Mouse (Mus musculus): ENCODE data around the gene Gm10271. TPM values are rescaled to one million over a fixed set of nuclear protein-coding genes. Genes with fewer than 3 reads are reported as not detected.

Gm10271 gene
- polyA plus RNA-seq, 1 experiment from 2014 or later = not detected

- no peaks in the 10 kb centered on the region for H3K27me3 ChIP-seq (ENCODE audit: control insufficient read depth, insufficient read depth, low read length)
- no peak for ATAC-seq (ENCODE audit: low FRiP score)
- H3K9ac ChIP-seq (ENCODE audit: low read depth, low read length) = no peak overlapping the region
- no peak for DNase-seq (ENCODE audit: low spot score)
- H3K27ac ChIP-seq (ENCODE audit: low read depth, low read length) = no peak overlapping the region
- no peak overlapping the region for H3K4me3 ChIP-seq (ENCODE audit: low read depth, low read length)
- H3K4me1 ChIP-seq (replicated peaks; ENCODE audit: control insufficient read depth, insufficient read depth, low read length) = no peaks in the 10 kb centered on the region
- H3K36me3 ChIP-seq (ENCODE audit: control insufficient read depth, insufficient read depth, low read length) = 0 out of 2 replicates have a peak, but pooled peaks cover 1% of the 10 kb centered on the region
- 86% methylated on average over 13 of the region's 13 CpGs for WGBS
- no peak overlapping the region for H3K4me2 ChIP-seq (replicated peaks; ENCODE audit: low read depth, low read length)
- no peaks in the 10 kb centered on the region for H3K9me3 ChIP-seq (ENCODE audit: control insufficient read depth, low read length)
These were observed 40.0 kb downstream of the Gm10271 start for GRCm38 (mm10) chr10:116932418-116932817.

- H3K4me2 ChIP-seq (replicated peaks; ENCODE audit: low read depth, low read length) = no peak overlapping the region
- DNase-seq (ENCODE audit: low spot score) = no peak
- ATAC-seq (ENCODE audit: low FRiP score) = no peak
- H3K27me3 ChIP-seq (ENCODE audit: control insufficient read depth, insufficient read depth, low read length) = no peaks in the 10 kb centered on the region
- H3K27ac ChIP-seq (ENCODE audit: low read depth, low read length) = no peak overlapping the region
- 88% methylated on average over 15 of the region's 15 CpGs for WGBS
- no peak overlapping the region for H3K9ac ChIP-seq (ENCODE audit: low read depth, low read length)
- H3K4me1 ChIP-seq (replicated peaks; ENCODE audit: control insufficient read depth, insufficient read depth, low read length) = no peaks in the 10 kb centered on the region
- 0 out of 2 replicates have a peak, but pooled peaks cover 4% of the 10 kb centered on the region for H3K36me3 ChIP-seq (ENCODE audit: control insufficient read depth, insufficient read depth, low read length)
- no peaks in the 10 kb centered on the region for H3K9me3 ChIP-seq (ENCODE audit: control insufficient read depth, low read length)
- no peak overlapping the region for H3K4me3 ChIP-seq (ENCODE audit: low read depth, low read length)
These were observed 40.8 kb downstream of the Gm10271 start for GRCm38 (mm10) chr10:116931497-116932179.

- 0 out of 2 replicates have a peak, but pooled peaks cover 4% of the 10 kb centered on the region for H3K36me3 ChIP-seq (ENCODE audit: control insufficient read depth, insufficient read depth, low read length)
- H3K4me2 ChIP-seq (replicated peaks; ENCODE audit: low read depth, low read length) = no peak overlapping the region
- DNase-seq (ENCODE audit: low spot score) (no peak), ATAC-seq (ENCODE audit: low FRiP score) (no peak)
- H3K27ac ChIP-seq (ENCODE audit: low read depth, low read length) = no peak overlapping the region
- H3K4me3 ChIP-seq (ENCODE audit: low read depth, low read length) = no peak overlapping the region
- 83% methylated on average over 6 of the region's 7 CpGs for WGBS
- no peaks in the 10 kb centered on the region for H3K27me3 ChIP-seq (ENCODE audit: control insufficient read depth, insufficient read depth, low read length)
- H3K9ac ChIP-seq (ENCODE audit: low read depth, low read length) = no peak overlapping the region
- no peaks in the 10 kb centered on the region for H3K9me3 ChIP-seq (ENCODE audit: control insufficient read depth, low read length)
- no peaks in the 10 kb centered on the region for H3K4me1 ChIP-seq (replicated peaks; ENCODE audit: control insufficient read depth, insufficient read depth, low read length)
These were observed 41.5 kb downstream of the Gm10271 start for GRCm38 (mm10) chr10:116930936-116931335.

DNA sequence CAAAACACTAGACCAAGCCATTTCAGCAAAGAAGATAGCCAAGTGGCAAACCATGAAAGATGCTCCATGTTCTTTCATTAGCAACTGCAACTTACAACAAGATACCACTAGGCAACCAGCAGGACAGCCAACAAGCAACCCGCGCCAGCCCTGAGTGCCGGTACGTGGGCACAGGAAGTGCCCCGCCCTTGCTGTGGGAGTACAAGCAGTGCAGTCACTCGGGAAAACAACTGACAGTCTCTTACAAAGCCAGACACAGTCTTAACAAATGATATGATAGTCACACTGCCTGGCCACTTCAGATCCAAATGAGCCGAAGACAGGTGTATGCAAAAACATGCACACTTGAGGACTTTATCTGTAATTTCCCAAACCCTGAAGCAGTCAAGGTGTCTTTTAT lies 41.9 kb downstream of the Gm10271 start:
- 88% methylated on average over 7 of the region's 7 CpGs for WGBS
- H3K27ac ChIP-seq (ENCODE audit: low read depth, low read length) = no peak overlapping the region
- no peaks in the 10 kb centered on the region for H3K27me3 ChIP-seq (ENCODE audit: control insufficient read depth, insufficient read depth, low read length)
- no peak for ATAC-seq (ENCODE audit: low FRiP score)
- no peak overlapping the region for H3K9ac ChIP-seq (ENCODE audit: low read depth, low read length)
- no peaks in the 10 kb centered on the region for H3K9me3 ChIP-seq (ENCODE audit: control insufficient read depth, low read length)
- DNase-seq (ENCODE audit: low spot score) = no peak
- 0 out of 2 replicates have a peak, but pooled peaks cover 4% of the 10 kb centered on the region for H3K36me3 ChIP-seq (ENCODE audit: control insufficient read depth, insufficient read depth, low read length)
- no peak overlapping the region for H3K4me2 ChIP-seq (replicated peaks; ENCODE audit: low read depth, low read length)
- no peaks in the 10 kb centered on the region for H3K4me1 ChIP-seq (replicated peaks; ENCODE audit: control insufficient read depth, insufficient read depth, low read length)
- no peak overlapping the region for H3K4me3 ChIP-seq (ENCODE audit: low read depth, low read length)

GRCm38 (mm10) chr10:116928826-116929225 lies 43.6 kb downstream of the Gm10271 start:
- peaks cover 5% of the 10 kb centered on the region; the same call in 1 of the 2 replicates for H3K36me3 ChIP-seq (ENCODE audit: control insufficient read depth, insufficient read depth, low read length)
- ATAC-seq (ENCODE audit: low FRiP score) = no peak
- 89% methylated on average over 3 of the region's 3 CpGs for WGBS

GRCm38 (mm10) chr10:116926428-116927113 lies 45.8 kb downstream of the Gm10271 start:
- no peak overlapping the region for H3K27ac ChIP-seq (ENCODE audit: low read depth, low read length)
- no peaks in the 10 kb centered on the region for H3K9me3 ChIP-seq (ENCODE audit: control insufficient read depth, low read length)
- ATAC-seq (ENCODE audit: low FRiP score) (no peak), DNase-seq (ENCODE audit: low spot score) (no peak)
- no peak overlapping the region for H3K4me2 ChIP-seq (replicated peaks; ENCODE audit: low read depth, low read length)
- H3K4me1 ChIP-seq (replicated peaks; ENCODE audit: control insufficient read depth, insufficient read depth, low read length) = no peaks in the 10 kb centered on the region
- 92% methylated on average over 11 of the region's 11 CpGs for WGBS
- H3K9ac ChIP-seq (ENCODE audit: low read depth, low read length) = no peak overlapping the region
- no peaks in the 10 kb centered on the region for H3K27me3 ChIP-seq (ENCODE audit: control insufficient read depth, insufficient read depth, low read length)
- H3K4me3 ChIP-seq (ENCODE audit: low read depth, low read length) = no peak overlapping the region
- H3K36me3 ChIP-seq (ENCODE audit: control insufficient read depth, insufficient read depth, low read length) = peaks cover 8% of the 10 kb centered on the region; the same call in 1 of the 2 replicates

More at GRCm38 (mm10) chr10:116928826-116929225, 43.6 kb downstream of the Gm10271 start:
- no peaks in the 10 kb centered on the region for H3K27me3 ChIP-seq (ENCODE audit: control insufficient read depth, insufficient read depth, low read length)
- no peaks in the 10 kb centered on the region for H3K4me1 ChIP-seq (replicated peaks; ENCODE audit: control insufficient read depth, insufficient read depth, low read length)
- no peak overlapping the region for H3K4me3 ChIP-seq (ENCODE audit: low read depth, low read length)
- no peak overlapping the region for H3K4me2 ChIP-seq (replicated peaks; ENCODE audit: low read depth, low read length)
- no peak for DNase-seq (ENCODE audit: low spot score)
- H3K9me3 ChIP-seq (ENCODE audit: control insufficient read depth, low read length) = no peaks in the 10 kb centered on the region
- no peak overlapping the region for H3K9ac ChIP-seq (ENCODE audit: low read depth, low read length)
- no peak overlapping the region for H3K27ac ChIP-seq (ENCODE audit: low read depth, low read length)

DNA sequence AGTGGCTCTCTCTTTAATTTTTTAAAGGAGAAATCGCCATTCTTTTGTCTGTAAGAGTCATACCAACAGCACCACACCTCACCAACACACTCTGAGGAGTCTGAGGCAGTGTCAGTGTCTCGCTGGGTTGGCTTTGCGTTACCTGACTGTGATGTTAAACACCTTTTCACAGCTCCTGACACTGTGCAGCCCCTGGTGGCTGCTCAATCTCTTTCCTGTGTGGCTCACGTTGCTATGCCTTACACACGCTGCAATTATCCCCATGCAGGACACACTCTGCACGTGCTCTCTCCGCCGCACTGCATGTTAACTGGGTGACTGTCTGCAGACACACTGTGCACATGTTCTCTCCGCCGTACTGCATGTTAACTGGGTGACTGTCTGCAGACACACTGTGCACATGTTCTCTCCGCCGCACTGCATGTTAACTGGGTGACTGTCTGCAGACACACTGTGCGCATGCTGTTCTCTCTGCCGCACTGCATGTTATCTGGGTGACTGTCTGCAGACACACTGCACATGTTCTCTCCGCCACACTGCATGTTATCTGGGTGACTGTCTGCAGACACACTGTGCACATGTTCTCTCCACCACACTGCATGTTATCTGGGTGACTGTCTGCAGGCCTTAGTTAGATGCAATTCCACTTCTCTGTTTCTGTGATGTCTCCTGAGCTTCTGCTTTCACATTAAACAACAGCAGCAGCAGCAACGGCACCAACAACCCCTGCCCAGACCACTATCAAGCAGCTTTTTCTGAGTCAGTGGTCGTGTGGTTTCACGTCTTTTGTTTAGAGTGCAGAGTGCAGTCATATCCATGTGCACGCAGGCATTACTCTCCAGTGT lies 48.5 kb downstream of the Gm10271 start:
- Histone ChIP-seq H3K4me1 (replicated peaks; ENCODE audit: control insufficient read depth, insufficient read depth, low read length) (no peaks in the 10 kb centered on the region), H3K9ac (ENCODE audit: low read depth, low read length) (no peak overlapping the region), H3K9me3 (ENCODE audit: control insufficient read depth, low read length) (no peaks in the 10 kb centered on the region), H3K36me3 (ENCODE audit: control insufficient read depth, insufficient read depth, low read length) (peaks cover 8% of the 10 kb centered on the region; the same call in 1 of the 2 replicates), H3K27ac (ENCODE audit: low read depth, low read length) (no peak overlapping the region), H3K4me2 (replicated peaks; ENCODE audit: low read depth, low read length) (no peak overlapping the region), H3K27me3 (ENCODE audit: control insufficient read depth, insufficient read depth, low read length) (no peaks in the 10 kb centered on the region), H3K4me3 (ENCODE audit: low read depth, low read length) (no peak overlapping the region)
- 94% methylated on average over 19 of the region's 19 CpGs for WGBS
- DNase-seq (ENCODE audit: low spot score) = no peak
- ATAC-seq (ENCODE audit: low FRiP score) = no peak

DNA sequence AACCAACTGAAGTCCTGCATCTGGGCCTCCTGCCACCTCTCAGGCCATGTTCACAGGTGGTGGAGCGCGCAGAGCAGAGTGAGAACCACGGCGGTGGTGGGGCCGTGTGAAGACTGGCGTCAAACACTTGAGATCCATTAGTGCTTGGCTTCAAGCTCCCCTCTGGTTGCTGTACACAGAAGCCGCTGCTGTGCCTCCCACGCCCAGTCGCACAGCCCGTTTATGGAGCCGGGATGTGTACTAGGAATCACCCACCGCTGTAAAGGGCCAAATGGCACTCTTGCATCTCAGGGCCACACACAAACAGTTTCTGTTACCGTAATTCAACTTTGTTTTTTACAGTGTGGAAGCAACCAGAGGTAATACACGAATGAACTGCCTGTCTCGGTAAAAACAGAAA lies 50.2 kb downstream of the Gm10271 start:
- peaks cover 4% of the 10 kb centered on the region; the same call in 1 of the 2 replicates for H3K36me3 ChIP-seq (ENCODE audit: control insufficient read depth, insufficient read depth, low read length)
- ATAC-seq (ENCODE audit: low FRiP score) (no peak), DNase-seq (ENCODE audit: low spot score) (no peak)
- no peaks in the 10 kb centered on the region for H3K27me3 ChIP-seq (ENCODE audit: control insufficient read depth, insufficient read depth, low read length)
- no peak overlapping the region for H3K4me3 ChIP-seq (ENCODE audit: low read depth, low read length)
- H3K27ac ChIP-seq (ENCODE audit: low read depth, low read length) = no peak overlapping the region
- no peaks in the 10 kb centered on the region for H3K9me3 ChIP-seq (ENCODE audit: control insufficient read depth, low read length)
- no peaks in the 10 kb centered on the region for H3K4me1 ChIP-seq (replicated peaks; ENCODE audit: control insufficient read depth, insufficient read depth, low read length)
- 93% methylated on average over 15 of the region's 15 CpGs for WGBS
- H3K4me2 ChIP-seq (replicated peaks; ENCODE audit: low read depth, low read length) = no peak overlapping the region
- H3K9ac ChIP-seq (ENCODE audit: low read depth, low read length) = no peak overlapping the region

Data from hindbrain, embryonic 11.5 days (tissue).